Mouse (Mus musculus) cerebellum, postnatal 10 days (tissue): ENCODE data around the gene Mum1.
A peak's percentile ranks its signal among the peaks of the same experiment; 100 is the strongest.
"Not testable (repeated sequence)": the region's sequence is repeated elsewhere in the genome, so short reads cannot be mapped to it uniquely, and the experiment has no call there.

Experiments
- DNase-seq, 2 experiments: peaks; one replicate each; pipeline ENCODE4 v3.0.0; 2021; ENCODE audit warnings: mixed read lengths in 2 of 2

Gene Mum1

GRCm38 (mm10) chr10:80208841-80209371 lies 17.3 kb upstream of the Mum1 start:
- peak; percentile 45 to 51 for DNase-seq

GRCm38 (mm10) chr10:80211547-80212103 lies 14.6 kb upstream of the Mum1 start:
- not testable (repeated sequence) for DNase-seq

DNA sequence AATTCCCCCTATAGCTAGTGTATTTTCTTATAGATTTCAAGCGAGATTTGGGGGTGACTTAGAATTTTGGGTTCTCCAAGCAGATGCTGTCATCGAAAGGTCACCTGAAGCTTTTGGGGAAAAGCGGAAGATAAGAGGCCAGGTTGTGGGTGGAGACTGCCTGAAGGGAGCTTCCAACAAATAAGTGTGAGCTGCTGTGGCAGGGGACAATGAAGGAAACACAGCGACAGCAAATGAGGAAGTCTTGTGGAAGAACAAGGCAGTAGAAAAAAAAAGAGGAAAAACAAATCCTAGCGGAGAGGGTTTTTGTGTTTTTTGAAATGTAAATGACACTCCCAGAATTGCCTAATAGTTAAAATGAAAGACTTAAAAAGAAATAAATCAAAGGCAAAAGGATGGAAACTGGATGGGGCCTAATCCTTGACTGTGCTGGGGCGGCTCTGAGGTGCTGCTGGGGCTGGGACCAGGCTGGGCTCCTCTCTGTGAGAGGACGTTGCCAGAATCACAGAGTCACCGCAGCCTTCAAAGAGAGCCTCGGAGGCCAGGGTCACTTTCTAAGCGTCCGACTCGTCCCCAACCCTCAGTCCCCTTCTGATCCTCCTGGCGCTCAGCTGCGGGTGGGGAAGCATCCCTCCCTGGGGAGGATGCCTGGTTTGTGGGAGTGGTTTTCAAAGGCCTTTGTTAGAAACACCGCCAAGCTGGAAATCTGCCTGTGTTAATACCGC lies 11.0 kb upstream of the Mum1 start:
- DNase-seq, result no peak

DNA sequence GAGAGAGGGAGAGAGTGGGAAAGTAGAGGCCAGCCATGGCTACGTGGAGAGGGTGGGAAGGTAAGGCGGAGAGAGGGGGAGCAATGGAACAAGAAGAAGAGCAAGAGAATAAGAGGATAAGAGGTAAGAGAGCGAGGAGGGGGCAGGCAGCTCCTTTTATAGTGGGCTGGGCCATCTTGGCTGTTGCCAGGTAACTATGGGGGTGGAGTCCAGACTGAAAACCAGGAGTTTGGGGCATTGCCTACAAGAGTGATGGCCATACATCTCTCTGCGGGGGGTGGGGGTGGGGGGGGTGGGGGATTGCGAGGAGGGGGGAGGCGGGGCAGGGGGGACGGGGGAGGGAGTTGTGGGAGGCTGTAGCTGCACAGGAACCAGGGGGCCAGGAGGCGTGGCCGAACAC lies 5.6 kb upstream of the Mum1 start:
- no peak for DNase-seq

GRCm38 (mm10) chr10:80223137-80223536 lies 3.1 kb upstream of the Mum1 start:
- not testable (repeated sequence) for DNase-seq

GRCm38 (mm10) chr10:80226071-80226415 lies 191 bp upstream of the Mum1 start:
- DNase-seq, result no peak

GRCm38 (mm10) chr10:80227166-80227539 lies 919 bp downstream of the Mum1 start:
- DNase-seq, result no peak

DNA sequence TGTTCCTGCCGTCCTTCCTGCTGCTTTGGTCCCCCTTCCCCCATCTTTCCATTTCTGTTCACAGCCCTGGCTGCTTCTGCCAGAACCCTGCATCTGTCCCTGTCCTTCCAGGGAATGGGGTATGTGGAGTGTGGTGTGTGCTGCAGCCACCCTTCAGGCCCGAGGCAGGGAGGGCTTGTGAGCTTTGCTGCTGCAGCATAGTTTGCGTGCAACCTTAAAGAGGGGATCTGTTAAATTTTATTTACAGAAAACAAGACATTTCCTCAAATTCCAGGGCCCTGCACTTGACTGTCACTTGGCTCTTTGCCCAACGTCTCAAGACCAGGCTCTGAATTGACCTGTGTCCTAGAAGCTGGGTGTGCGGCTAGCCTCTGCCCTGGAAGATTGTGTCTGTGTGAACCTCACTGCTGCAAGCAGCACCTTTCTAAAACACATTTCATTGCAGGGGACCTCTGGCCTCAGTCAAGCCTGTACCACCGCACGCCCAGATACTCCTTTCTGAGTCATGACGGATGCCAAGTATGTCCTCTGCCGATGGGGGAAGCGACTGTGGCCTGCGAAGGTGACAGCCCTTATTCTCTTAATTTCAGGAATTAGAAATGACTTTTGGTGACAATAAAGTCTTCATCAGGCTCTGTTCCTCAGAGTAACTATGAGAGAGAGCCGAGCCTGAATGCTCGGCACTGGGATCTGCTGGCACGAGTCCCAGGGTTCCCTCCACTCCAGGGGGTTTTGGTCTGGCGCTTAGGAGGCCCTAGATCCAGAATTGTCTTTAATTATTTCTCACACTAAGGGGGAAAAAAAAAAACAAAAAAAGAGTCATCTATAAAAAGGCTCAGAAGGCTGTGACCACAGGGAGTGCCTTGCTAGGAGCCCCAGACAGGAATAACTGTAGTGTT lies 1.9 kb downstream of the Mum1 start:
- peak; percentile 70 to 76 for DNase-seq

GRCm38 (mm10) chr10:80236145-80236825 lies 10.1 kb downstream of the Mum1 start:
- DNase-seq, result no peak

DNA sequence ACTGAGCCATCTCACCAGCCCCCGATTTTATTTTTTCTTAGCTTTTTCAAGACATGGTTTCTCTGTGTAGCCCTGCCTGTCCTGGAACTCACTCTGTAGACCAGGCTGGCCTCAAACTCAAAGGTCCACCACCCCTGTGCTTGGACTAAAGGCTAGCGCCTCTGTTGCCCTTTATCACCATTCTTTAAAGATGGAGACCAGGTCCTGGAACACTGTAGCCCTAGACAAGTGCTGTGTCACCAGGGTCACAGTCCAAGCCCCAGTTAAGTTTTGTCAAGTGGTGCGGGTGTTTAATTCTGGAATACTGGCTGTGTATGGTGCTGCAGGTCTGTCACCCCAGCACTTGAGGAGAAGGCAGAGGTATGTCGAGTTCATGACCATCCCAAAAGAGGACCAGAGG lies 10.8 kb downstream of the Mum1 start:
- DNase-seq, result no peak

DNA sequence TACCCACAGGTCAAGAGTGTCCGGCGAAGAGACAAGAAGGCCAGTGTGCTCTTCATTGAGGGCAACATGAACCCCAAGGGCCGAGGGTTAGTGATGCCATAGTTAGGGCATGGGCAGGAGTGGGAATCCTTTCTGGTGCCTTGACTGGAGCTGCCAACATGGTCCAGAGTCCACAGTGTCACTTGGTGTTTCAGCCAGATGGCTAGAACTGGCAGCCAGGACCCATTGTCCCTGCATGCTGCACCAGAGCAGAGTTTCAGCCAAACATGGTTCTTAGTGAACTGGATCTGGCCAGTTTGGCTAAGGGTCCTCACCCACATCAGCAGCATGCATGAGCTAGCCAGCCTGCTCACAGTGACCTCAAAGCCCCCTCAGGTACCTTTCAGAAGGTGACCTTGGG lies 12.1 kb downstream of the Mum1 start:
- DNase-seq, result peak in 1 of 2 experiments; percentile 53

DNA sequence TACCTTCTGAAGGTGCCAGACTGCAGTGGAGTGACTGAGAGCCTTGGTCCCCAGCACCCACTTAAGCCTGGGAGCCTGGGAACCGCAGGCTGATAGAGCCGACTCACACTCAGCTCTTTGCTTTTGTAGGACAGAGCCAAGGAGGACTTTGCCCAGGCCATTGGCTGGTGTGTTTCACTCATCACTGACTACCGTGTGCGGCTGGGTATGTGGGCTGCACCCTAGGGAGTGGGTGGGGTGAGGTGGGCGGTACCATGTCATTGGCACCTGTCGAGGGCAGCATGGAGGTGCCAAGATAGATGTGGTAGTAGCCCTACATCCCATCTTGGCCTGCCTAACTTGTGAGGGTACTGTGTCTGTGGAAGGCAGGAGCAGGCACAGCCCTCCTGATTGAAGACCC lies 13.6 kb downstream of the Mum1 start:
- DNase-seq, result no peak

DNA sequence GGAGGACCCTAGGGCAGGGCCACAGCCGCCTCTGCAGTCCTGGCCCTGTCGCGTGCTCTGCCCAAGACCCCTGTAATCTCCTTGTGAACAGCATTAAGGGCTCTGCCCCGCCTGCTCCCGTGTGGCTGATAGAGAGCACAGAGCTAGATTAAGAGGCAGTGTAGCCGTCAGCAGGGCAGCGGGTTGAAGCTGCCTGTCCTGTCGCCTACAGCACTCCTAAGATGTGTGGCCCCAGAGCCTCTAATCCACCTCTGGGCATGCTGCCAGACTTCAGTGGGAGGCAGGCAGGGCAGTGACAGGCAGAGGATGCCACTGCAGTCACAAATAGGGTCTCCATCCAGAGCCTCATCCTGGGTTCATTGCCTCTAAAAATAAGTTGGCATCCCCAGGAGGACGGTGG lies 15.9 kb downstream of the Mum1 start:
- DNase-seq, result peak; percentile 74 to 77

DNA sequence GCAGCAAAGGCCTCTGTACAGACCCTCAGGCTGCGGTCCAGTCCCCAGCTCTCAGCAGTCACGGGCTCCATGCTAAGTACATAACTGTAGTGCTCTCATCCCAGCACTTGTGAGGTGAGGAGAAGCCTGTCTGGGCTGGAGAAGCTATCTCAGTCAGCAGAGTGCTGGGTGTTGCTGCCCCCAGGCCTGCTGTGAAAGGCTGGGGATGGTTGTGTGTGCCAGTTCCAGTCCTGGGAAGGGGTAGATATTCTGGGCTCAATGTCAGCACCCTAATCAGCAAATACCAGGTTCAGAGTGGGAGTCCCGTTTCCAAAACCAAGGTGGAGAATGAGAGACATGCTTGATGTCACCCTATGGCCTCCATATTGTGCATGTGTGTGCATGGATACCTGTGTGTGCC lies 16.4 kb downstream of the Mum1 start:
- no peak for DNase-seq

DNA sequence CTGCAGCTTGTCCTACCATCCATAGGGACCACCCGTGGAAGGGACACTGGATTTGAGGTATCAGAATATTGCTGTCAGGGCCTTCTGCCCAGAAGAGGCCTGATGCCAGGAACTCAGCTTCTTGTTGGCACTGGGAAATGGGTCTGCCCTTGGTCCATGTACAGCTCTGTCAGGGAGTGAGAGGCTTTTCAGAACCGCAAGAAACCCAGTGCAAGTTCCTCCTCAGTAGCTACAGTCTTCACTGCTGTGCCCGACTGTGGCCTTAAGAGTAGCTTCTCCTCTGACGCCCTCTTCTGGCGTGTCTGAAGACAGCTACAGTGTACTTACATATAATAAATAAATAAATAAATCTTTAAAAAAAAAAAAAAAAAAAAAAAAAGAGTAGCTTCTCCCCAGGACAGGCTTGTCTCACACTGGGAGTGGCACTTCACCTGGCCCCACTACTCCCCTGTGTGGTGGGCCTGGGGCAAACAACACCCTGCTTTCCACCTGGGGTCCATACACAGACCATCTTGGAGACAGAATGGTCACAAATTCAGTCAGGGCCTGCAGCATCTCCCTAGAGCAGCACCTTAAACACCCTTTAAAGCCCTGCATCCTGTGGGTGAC lies 18.7 kb downstream of the Mum1 start:
- DNase-seq, result peak; percentile 86 to 91

DNA sequence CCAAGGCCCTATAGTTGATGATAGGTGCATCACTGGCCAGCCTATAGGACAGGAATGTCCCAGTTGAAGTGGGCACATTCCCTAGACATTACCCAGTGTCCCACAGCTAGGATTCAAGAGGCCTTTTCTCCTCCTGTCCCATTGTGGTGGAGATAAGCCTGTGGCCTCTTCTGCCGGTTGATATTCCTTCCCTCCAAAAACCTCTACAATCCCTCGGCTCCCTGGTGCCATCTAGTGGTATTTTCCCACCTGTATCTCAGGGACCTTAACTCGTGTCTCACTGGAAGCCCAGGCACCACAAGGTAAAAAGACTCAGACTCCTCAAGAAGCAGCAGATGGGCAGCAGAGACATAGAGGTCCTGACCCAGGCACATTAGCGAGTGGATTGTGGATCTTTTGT lies 19.4 kb downstream of the Mum1 start:
- DNase-seq, result peak; percentile 95 to 98

DNA sequence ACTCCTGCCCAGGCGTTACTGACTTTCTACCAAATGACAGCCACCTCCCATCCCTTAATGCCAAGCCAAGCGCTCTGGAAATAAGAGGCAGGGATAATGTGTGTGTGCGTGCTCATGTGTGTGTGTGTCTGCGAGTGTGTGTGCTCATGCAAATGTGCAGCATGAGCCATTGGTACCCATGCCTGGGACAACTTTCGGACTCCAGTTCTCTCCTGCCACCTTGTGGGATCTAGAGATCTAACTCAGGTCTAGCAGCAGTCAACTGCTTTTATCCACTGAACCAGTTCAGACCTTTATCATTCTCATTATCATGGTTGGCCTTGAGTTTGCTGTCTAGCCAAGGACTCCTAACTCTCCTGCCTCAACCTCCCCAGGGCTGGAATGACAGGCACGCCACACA lies 21.6 kb downstream of the Mum1 start:
- DNase-seq, result peak; percentile 59 to 62

DNA sequence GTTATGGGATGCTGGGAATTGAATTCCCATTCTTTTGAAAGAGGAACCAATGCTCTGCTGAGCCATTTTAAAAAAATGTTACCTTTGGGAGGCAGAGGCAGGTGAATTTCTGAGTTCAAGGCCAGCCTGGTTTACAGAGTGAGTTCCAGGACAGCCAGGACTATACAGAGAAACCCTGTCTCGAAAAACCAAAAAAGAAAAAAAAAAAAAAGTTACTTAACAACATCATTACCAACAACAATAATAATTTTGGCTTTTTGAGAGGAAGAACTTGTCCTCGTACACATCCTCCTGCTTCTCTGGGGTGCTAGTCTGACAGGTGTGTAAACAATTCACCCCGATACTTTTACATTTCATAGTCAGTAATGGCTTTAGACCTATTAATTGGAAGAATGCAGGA lies 22.2 kb downstream of the Mum1 start:
- DNase-seq, result not testable (repeated sequence)

GRCm38 (mm10) chr10:80248971-80249640 lies 22.9 kb downstream of the Mum1 start, which contains the start of gene Ndufs7:
Gene Ndufs7, plus strand, starts transcription at chr10:80249121.
- DNase-seq, result peak; percentile 95 to 97

GRCm38 (mm10) chr10:80250059-80250458 lies 23.8 kb downstream of the Mum1 start:
- DNase-seq, result no peak

DNA sequence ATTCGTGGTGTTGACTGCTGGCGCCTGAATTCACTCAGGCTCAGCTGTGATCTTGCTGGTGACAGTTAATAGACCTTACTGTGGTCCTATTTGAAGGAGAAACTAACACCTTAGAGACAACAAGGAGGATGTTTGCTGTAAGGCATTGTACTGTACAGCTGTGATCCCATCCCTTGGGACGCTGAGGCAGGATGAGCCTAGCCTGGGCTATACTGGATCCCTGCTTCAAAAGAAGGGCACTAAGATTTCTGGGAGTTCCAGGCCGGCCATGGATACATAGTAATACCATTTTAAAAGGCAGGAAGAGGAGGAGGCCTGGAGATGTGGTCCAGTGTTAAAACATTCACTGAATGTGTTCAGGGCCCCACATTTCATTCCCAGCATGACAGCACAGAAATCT lies 24.3 kb downstream of the Mum1 start:
- no peak for DNase-seq

DNA sequence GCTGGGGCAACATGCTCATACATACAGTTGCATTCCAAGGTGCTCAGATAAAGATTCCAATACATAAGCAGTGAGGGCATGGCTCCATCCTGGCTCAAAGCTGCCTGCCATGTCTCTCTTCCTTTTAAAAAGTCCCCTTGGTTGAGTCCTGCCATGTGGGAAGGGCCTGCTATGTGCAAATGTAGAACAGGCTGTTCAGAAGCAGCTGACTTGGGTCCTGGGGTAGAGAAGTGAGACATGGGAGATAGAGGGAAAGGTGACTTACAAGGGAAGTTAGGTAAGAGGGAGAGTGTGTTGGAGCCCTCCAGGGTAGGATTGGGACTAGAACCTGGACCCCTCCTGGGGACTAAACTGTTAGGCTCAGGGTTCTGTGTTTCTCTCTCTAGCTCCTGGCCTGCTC lies 25.8 kb downstream of the Mum1 start:
- no peak for DNase-seq
